Mouse (Mus musculus) kidney, embryonic 15.5 days (tissue): ENCODE measurements around the gene Zscan20. TPM values are rescaled to one million over a fixed set of nuclear protein-coding genes. Genes with fewer than 3 reads are reported as not detected.

ENCODE experiments used
- ATAC-seq: fragments of 200-750 bp; cut with Nextera tagmentation; replicated peaks from 2 replicates; pipeline ENCODE4 v1.8.0; 2017; ENCODE audit warnings: moderate TSS enrichment; ENCODE audit not compliant: low FRiP score
- H3K27ac ChIP-seq: fragments of 300-500 bp; sonication (generic); 2 replicates; pipeline ENCODE4 v1.5.1; 2015; ENCODE audit warnings: mild to moderate bottlenecking, inconsistent platforms
- H3K27me3 ChIP-seq: fragments of 300-500 bp; sonication (generic); 2 replicates; pipeline ENCODE4 v1.6.1; 2015; ENCODE audit warnings: inconsistent platforms
- H3K36me3 ChIP-seq: fragments of 300-500 bp; sonication (generic); 2 replicates; pipeline ENCODE4 v1.6.1; 2015; ENCODE audit warnings: inconsistent platforms
- H3K4me1 ChIP-seq: fragments of 300-500 bp; sonication (generic); 2 replicates; pipeline ENCODE4 v1.6.1; 2015; ENCODE audit warnings: inconsistent platforms
- H3K4me2 ChIP-seq: fragments of 300-500 bp; sonication (generic); 2 replicates; pipeline ENCODE4 v1.6.1; 2015; ENCODE audit warnings: moderate library complexity, mild to moderate bottlenecking, inconsistent platforms
- H3K4me3 ChIP-seq: fragments of 300-500 bp; sonication (generic); replicated peaks from 2 replicates; pipeline ENCODE4 v1.5.1; 2015; ENCODE audit warnings: mild to moderate bottlenecking, inconsistent platforms
- H3K9ac ChIP-seq: fragments of 300-500 bp; sonication (generic); 2 replicates; pipeline ENCODE4 v1.6.1; 2015; ENCODE audit warnings: mild to moderate bottlenecking, inconsistent platforms
- H3K9me3 ChIP-seq: fragments of 300-500 bp; sonication (generic); replicated peaks from 2 replicates; pipeline ENCODE4 v1.6.1; 2016; ENCODE audit warnings: inconsistent platforms
- WGBS: fragments of 180-500 bp; shearing (Covaris S2); methylation state at CpG from one replicate; pipeline ENCODE4 v1.1.7; 2015; ENCODE audit warnings: mixed read lengths; 5-methylcytosine and 5-hydroxymethylcytosine counted together
- polyA plus RNA-seq: library from polyadenylated mRNA; unstranded; fragments of >200 nt; fragmentation: Nextera tagmentation; extraction: Ambion mirVana; gene quantifications from 2 replicates; pipeline ENCODE4 v1.2.1, GENCODE M21; 2015

Gene Zscan20
- polyA plus RNA-seq, 1 experiment from 2014 or later = 5.7 TPM

DNA sequence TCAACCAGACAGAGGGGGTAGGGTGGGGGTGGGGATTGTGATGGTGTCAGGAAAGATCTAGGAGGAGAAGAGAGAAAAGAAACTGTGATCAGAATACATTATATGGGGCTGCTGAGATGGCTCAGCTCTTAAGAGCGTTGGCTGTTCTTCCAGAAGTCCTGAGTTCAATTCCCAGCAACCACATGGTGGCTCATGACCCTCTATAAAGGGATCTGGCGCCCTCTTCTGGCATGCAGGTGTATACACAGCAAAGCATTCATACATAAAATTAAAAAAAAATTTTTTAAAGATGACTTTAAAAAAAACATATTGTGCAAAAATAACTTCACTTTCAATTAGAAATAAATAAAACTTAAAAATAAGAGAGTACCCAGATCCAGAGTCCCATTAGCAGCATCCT is 66.5 kb downstream of the Zscan20 start:
- H3K9ac ChIP-seq = no peak overlapping the region
- no peak overlapping the region for H3K27ac ChIP-seq
- H3K36me3 ChIP-seq = no peaks in the 10 kb centered on the region
- no peaks in the 10 kb centered on the region for H3K4me1 ChIP-seq
- H3K4me3 ChIP-seq = no peak overlapping the region
- H3K27me3 ChIP-seq = no peaks in the 10 kb centered on the region
- ATAC-seq = no peak
- H3K4me2 ChIP-seq = no peak overlapping the region
- no peaks in the 10 kb centered on the region for H3K9me3 ChIP-seq
- 42% methylated on average over 2 of the region's 2 CpGs for WGBS

Other genes starting within 250 kb of the Zscan20 start
- gene Tlr12, start 8.5 kb upstream of the Zscan20 start, polyA plus RNA-seq = 2.6 and 2.9 TPM in 2 replicates
- gene Phc2, start 44.6 kb upstream of the Zscan20 start, polyA plus RNA-seq = 40.3 and 45.5 TPM in 2 replicates
- 0.22 and 0.28 TPM in 2 replicates for gene A3galt2, start 145.3 kb upstream of the Zscan20 start, polyA plus RNA-seq
- gene Zfp362, start 195.9 kb upstream of the Zscan20 start, polyA plus RNA-seq = 37.5 and 43.8 TPM in 2 replicates